Mouse (Mus musculus): Measurements from ENCODE around the gene Sirt2. TPM values are rescaled to one million over a fixed set of nuclear protein-coding genes. Genes with fewer than 3 reads are reported as not detected.

Gene Sirt2
- polyA plus RNA-seq, 1 experiment from 2014 or later, result 22.7 TPM

- no peak overlapping the region for H3K4me3 ChIP-seq (ENCODE audit: low read depth, low read length)
- TF ChIP-seq CTCF (IDR thresholded peaks at IDR 0.05; ENCODE audit: low read depth) (no peak), EP300 (IDR thresholded peaks at IDR 0.05; ENCODE audit: low read depth) (no peak)
- H3K4me1 ChIP-seq (ENCODE audit: insufficient read depth), result peaks cover 34% of the 10 kb centered on the region
- H3K36me3 ChIP-seq (replicated peaks; ENCODE audit: insufficient read depth, low read length), result 0 out of 2 replicates have a peak, but pooled peaks cover 2% of the 10 kb centered on the region
- peak overlapping the region; percentile 87 for H3K27ac ChIP-seq (ENCODE audit: low read depth)
- no peak overlapping the region for H3K4me2 ChIP-seq (ENCODE audit: low read depth, low read length)
- no peaks in the 10 kb centered on the region for H3K27me3 ChIP-seq (ENCODE audit: insufficient read depth, low read length)
- no peak overlapping the region for H3K9ac ChIP-seq (replicated peaks)
- no peak for DNase-seq
- no peak for ATAC-seq
- 29% methylated on average over 4 of the region's 4 CpGs for WGBS (ENCODE audit: insufficient replicate concordance)
- no peaks in the 10 kb centered on the region for H3K9me3 ChIP-seq (ENCODE audit: low read length)
Observed at GRCm38 (mm10) chr7:28803756-28804155, 37.2 kb downstream of the Sirt2 start.

GRCm38 (mm10) chr7:28806869-28807268 lies 40.3 kb downstream of the Sirt2 start:
- ATAC-seq (no peak), DNase-seq (peak; percentile 63)
- no peak overlapping the region for H3K27ac ChIP-seq (ENCODE audit: low read depth)
- no peaks in the 10 kb centered on the region for H3K9me3 ChIP-seq (ENCODE audit: low read length)
- 64% methylated on average over 4 of the region's 4 CpGs for WGBS (ENCODE audit: insufficient replicate concordance)
- no peak overlapping the region for H3K4me3 ChIP-seq (ENCODE audit: low read depth, low read length)
- TF ChIP-seq EP300 (IDR thresholded peaks at IDR 0.05; ENCODE audit: low read depth), result no peak
- peak; percentile 36 for TF ChIP-seq CTCF (IDR thresholded peaks at IDR 0.05; ENCODE audit: low read depth)
- no peak overlapping the region for H3K4me2 ChIP-seq (ENCODE audit: low read depth, low read length)
- H3K4me1 ChIP-seq (ENCODE audit: insufficient read depth), result peaks cover 34% of the 10 kb centered on the region
- no peaks in the 10 kb centered on the region for H3K36me3 ChIP-seq (replicated peaks; ENCODE audit: insufficient read depth, low read length)
- no peaks in the 10 kb centered on the region for H3K27me3 ChIP-seq (ENCODE audit: insufficient read depth, low read length)
- H3K9ac ChIP-seq (replicated peaks), result no peak overlapping the region

GRCm38 (mm10) chr7:28807641-28808220 lies 41.2 kb downstream of the Sirt2 start:
- WGBS (ENCODE audit: insufficient replicate concordance), result 53% methylated on average over 8 of the region's 8 CpGs
- Histone ChIP-seq H3K4me2 (ENCODE audit: low read depth, low read length) (peak overlapping the region; percentile 92), H3K9ac (replicated peaks) (peak overlapping the region; percentile 98), H3K9me3 (ENCODE audit: low read length) (no peaks in the 10 kb centered on the region), H3K27me3 (ENCODE audit: insufficient read depth, low read length) (no peaks in the 10 kb centered on the region), H3K36me3 (replicated peaks; ENCODE audit: insufficient read depth, low read length) (peaks cover under 1% of the 10 kb centered on the region), H3K27ac (ENCODE audit: low read depth) (peak overlapping the region; percentile 100), H3K4me1 (ENCODE audit: insufficient read depth) (peaks cover 34% of the 10 kb centered on the region), H3K4me3 (ENCODE audit: low read depth, low read length) (peak overlapping the region; percentile 89)
- TF ChIP-seq EP300 (IDR thresholded peaks at IDR 0.05; ENCODE audit: low read depth) (no peak), CTCF (IDR thresholded peaks at IDR 0.05; ENCODE audit: low read depth) (no peak)
- no peak for DNase-seq
- ATAC-seq, result no peak

- Histone ChIP-seq H3K9ac (replicated peaks) (peak within 1 kb of the TSS; percentile 98), H3K27ac (ENCODE audit: low read depth) (peak within 1 kb of the TSS; percentile 100), H3K4me1 (ENCODE audit: insufficient read depth) (peaks cover 34% of the 10 kb centered on the region), H3K4me3 (ENCODE audit: low read depth, low read length) (peak within 1 kb of the TSS; percentile 89), H3K36me3 (replicated peaks; ENCODE audit: insufficient read depth, low read length) (peaks cover 7% of the 10 kb centered on the region), H3K4me2 (ENCODE audit: low read depth, low read length) (peak within 1 kb of the TSS; percentile 92), H3K27me3 (ENCODE audit: insufficient read depth, low read length) (no peaks in the 10 kb centered on the region), H3K9me3 (ENCODE audit: low read length) (no peaks in the 10 kb centered on the region)
- ATAC-seq (peak; percentile 1; the same call in 1 of the 2 replicates), DNase-seq (no peak)
- WGBS (ENCODE audit: insufficient replicate concordance), result 4% methylated on average over 35 of the region's 35 CpGs
- TF ChIP-seq EP300 (IDR thresholded peaks at IDR 0.05; ENCODE audit: low read depth) (no peak), CTCF (IDR thresholded peaks at IDR 0.05; ENCODE audit: low read depth) (no peak)
Observed at GRCm38 (mm10) chr7:28808221-28808941, 41.8 kb downstream of the Sirt2 start, which contains the start of gene Hnrnpl. Hnrnpl (plus strand) TSS chr7:28808541.

GRCm38 (mm10) chr7:28808957-28809393 lies 42.4 kb downstream of the Sirt2 start:
- peaks cover 34% of the 10 kb centered on the region for H3K4me1 ChIP-seq (ENCODE audit: insufficient read depth)
- DNase-seq, result peak; percentile 94
- peak overlapping the region; percentile 92 for H3K4me2 ChIP-seq (ENCODE audit: low read depth, low read length)
- TF ChIP-seq CTCF (IDR thresholded peaks at IDR 0.05; ENCODE audit: low read depth) (no peak), EP300 (IDR thresholded peaks at IDR 0.05; ENCODE audit: low read depth) (peak; percentile 33; the same call in 1 of the 2 replicates)
- H3K27me3 ChIP-seq (ENCODE audit: insufficient read depth, low read length), result no peaks in the 10 kb centered on the region
- peak; percentile 55 for ATAC-seq
- H3K4me3 ChIP-seq (ENCODE audit: low read depth, low read length), result peak overlapping the region; percentile 89
- peaks cover 12% of the 10 kb centered on the region for H3K36me3 ChIP-seq (replicated peaks; ENCODE audit: insufficient read depth, low read length)
- peak overlapping the region; percentile 100 for H3K27ac ChIP-seq (ENCODE audit: low read depth)
- no peaks in the 10 kb centered on the region for H3K9me3 ChIP-seq (ENCODE audit: low read length)
- under 1% methylated on average over 24 of the region's 32 CpGs for WGBS (ENCODE audit: insufficient replicate concordance)
- peak overlapping the region; percentile 98 for H3K9ac ChIP-seq (replicated peaks)

GRCm38 (mm10) chr7:28809401-28810089 lies 43.0 kb downstream of the Sirt2 start:
- Histone ChIP-seq H3K27ac (ENCODE audit: low read depth) (peak overlapping the region; percentile 100), H3K4me3 (ENCODE audit: low read depth, low read length) (peak overlapping the region; percentile 89), H3K4me1 (ENCODE audit: insufficient read depth) (peaks cover 33% of the 10 kb centered on the region), H3K9ac (replicated peaks) (peak overlapping the region; percentile 98), H3K36me3 (replicated peaks; ENCODE audit: insufficient read depth, low read length) (peaks cover 18% of the 10 kb centered on the region), H3K9me3 (ENCODE audit: low read length) (no peaks in the 10 kb centered on the region), H3K4me2 (ENCODE audit: low read depth, low read length) (peak overlapping the region; percentile 92), H3K27me3 (ENCODE audit: insufficient read depth, low read length) (no peaks in the 10 kb centered on the region)
- ATAC-seq, result peak; percentile 9
- no peak for TF ChIP-seq CTCF (IDR thresholded peaks at IDR 0.05; ENCODE audit: low read depth)
- TF ChIP-seq EP300 (IDR thresholded peaks at IDR 0.05; ENCODE audit: low read depth), result no peak
- WGBS (ENCODE audit: insufficient replicate concordance), result under 1% methylated on average over 35 of the region's 35 CpGs
- DNase-seq, result peak; percentile 82
